Mouse (Mus musculus): Measurements from ENCODE around the gene Hmgxb4.
A peak's percentile ranks its signal among the peaks of the same experiment; 100 is the strongest.

Hmgxb4 gene

DNA sequence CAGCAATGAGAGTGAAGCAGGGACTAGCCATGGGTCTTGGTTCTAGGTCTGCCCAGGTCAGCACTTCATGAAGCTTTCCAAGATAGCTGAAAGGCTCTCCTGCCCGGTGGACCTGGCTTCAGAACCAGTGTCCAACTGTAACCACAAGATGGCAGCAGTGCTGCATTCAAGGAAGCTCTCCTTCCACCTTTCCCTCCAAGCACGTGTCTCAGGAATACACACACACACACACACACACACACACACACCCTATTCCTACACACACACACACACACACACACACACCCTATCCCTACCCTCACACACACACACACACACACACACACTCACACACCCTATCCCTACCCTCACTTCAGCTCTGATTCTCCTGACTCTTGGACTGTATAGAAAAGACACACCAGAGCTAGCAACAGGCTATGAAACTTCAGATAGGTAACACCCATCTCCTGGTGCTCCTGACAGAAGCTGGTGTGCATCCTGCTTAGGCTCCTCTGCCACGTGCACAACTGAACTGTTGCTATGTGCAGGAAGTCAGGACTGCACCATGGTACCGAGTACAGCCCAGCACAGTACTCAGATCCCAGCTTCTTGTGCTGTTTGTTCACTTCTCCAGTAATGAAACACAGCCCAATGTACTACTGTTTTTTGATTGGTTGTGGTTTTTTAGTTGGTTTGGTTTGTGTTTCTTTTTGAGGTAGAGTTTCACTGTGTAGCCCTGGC lies 78.6 kb downstream of the Hmgxb4 start:
- peak; percentile 94 for DNase-seq (ENCODE audit: low read depth, low spot score)

DNA sequence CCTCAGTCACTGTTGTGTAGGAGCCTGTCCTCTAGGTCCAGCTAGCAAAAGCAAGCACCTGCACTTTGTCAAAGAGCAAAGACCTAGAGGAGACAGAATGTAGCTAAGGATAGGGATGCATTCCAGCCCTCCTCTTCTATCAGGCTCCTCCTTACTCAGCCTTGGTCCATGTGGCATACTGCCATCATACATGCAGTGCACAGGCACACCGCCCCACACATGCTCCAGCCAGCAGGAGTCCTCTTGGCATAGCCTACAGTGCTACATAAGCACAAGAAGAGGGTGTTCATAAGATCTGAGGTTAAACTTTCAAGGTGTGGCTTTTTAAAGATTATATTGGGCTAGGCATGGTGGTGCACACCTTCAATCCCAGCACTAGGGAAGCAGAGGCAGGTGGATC lies 81.7 kb downstream of the Hmgxb4 start:
- no peak for DNase-seq (ENCODE audit: low read depth, low spot score)

- DNase-seq (ENCODE audit: low read depth, low spot score): no peak
Observed at GRCm38 (mm10) chr8:75078215-75078614, 85.1 kb downstream of the Hmgxb4 start.

DNA sequence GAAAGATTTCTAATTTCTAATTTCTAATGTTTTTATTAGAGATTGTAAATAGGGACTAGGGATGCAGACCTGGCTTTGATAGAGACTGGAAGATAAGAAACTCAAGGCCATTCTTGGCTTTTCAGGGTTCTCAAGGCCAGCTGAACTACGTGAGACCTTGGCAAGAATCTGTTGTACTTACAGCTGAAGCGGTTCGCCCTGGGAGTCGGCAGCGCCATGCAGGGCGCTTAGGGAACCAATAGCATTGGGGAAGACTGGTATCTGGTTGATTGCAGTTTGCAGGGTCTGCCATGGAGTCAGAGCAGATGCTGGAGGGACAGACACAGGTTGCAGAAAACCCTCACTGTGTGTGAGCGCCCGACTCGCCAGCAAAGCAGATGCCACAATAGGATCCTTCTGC lies 85.7 kb downstream of the Hmgxb4 start:
- no peak for DNase-seq (ENCODE audit: low read depth, low spot score)
